Mouse (Mus musculus) limb, embryonic 14.5 days (tissue): ENCODE data around the gene Psmd13. TPM values are rescaled to one million over a fixed set of nuclear protein-coding genes. Genes with fewer than 3 reads are reported as not detected.
A peak's percentile ranks its signal among the peaks of the same experiment; 100 is the strongest.

ENCODE experiments used
- ATAC-seq: fragments of 200-750 bp; cut with Nextera tagmentation; 2 replicates; pipeline ENCODE4 v1.8.0; 2017; ENCODE audit warnings: low read depth, moderate number of reproducible peaks, moderate TSS enrichment; ENCODE audit not compliant: low FRiP score
- DNase-seq: peaks from one replicate; pipeline ENCODE4 v3.0.0-alpha.2; 2015; ENCODE audit warnings: low spot score
- H3K27ac ChIP-seq: fragments of 300-500 bp; sonication (generic); replicated peaks from 2 replicates; pipeline ENCODE4 v1.5.1; 2014; ENCODE audit warnings: low read depth, mild to moderate bottlenecking, low read length, moderate library complexity, mixed read lengths
- H3K27me3 ChIP-seq: fragments of 300-500 bp; sonication (generic); 2 replicates; pipeline ENCODE4 v1.6.1; 2014; ENCODE audit warnings: low read length, mixed read lengths; ENCODE audit not compliant: control insufficient read depth, insufficient read depth
- H3K36me3 ChIP-seq: fragments of 300-500 bp; sonication (generic); 2 replicates; pipeline ENCODE4 v1.6.1; 2014; ENCODE audit warnings: mild to moderate bottlenecking, low read length, moderate library complexity, mixed read lengths; ENCODE audit not compliant: control insufficient read depth, insufficient read depth
- H3K4me1 ChIP-seq: fragments of 300-500 bp; sonication (generic); 2 replicates; pipeline ENCODE4 v1.6.1; 2014; ENCODE audit warnings: antibody characterized with exemption, low read length, mixed read lengths; ENCODE audit not compliant: control insufficient read depth, insufficient read depth
- H3K4me2 ChIP-seq: fragments of 300-500 bp; sonication (generic); replicated peaks from 2 replicates; pipeline ENCODE4 v1.6.1; 2014; ENCODE audit warnings: low read depth, mild to moderate bottlenecking, low read length, moderate library complexity; ENCODE audit not compliant: severe bottlenecking
- H3K4me3 ChIP-seq: fragments of 300-500 bp; sonication (generic); replicated peaks from 2 replicates; pipeline ENCODE4 v1.5.1; 2014; ENCODE audit warnings: low read length
- H3K9ac ChIP-seq: fragments of 300-500 bp; sonication (generic); 2 replicates; pipeline ENCODE4 v1.6.1; 2014; ENCODE audit warnings: mild to moderate bottlenecking, low read depth, low read length, moderate library complexity; ENCODE audit not compliant: severe bottlenecking
- H3K9me3 ChIP-seq: fragments of 300-500 bp; sonication (generic); 2 replicates; pipeline ENCODE4 v1.6.1; 2016; ENCODE audit warnings: low read length; ENCODE audit not compliant: control insufficient read depth
- POLR2A ChIP-seq: fragments of 200-500 bp; IDR thresholded peaks from 2 replicates; pipeline ENCODE4 v1.8.0; 2012; ENCODE audit warnings: inconsistent platforms, mild to moderate bottlenecking, moderate library complexity, borderline replicate concordance; ENCODE audit not compliant: insufficient read depth, insufficient read length; ENCODE audit errors: extremely low read depth
- WGBS: fragments of 180-500 bp; shearing (Covaris S2); extraction: QIAGEN DNeasy Blood & Tissue Kit; methylation state at CpG from one replicate; pipeline ENCODE4 v1.1.7; 2014; 5-methylcytosine and 5-hydroxymethylcytosine counted together
- polyA plus RNA-seq, 2 experiments: library from polyadenylated mRNA; depleted of rRNA in 1 of 2; stranded (reverse) in 1 of 2; unstranded in 1 of 2; fragments of >200 nt; fragmentation: Nextera tagmentation in 1 of 2; extraction: Ambion mirVana in 1 of 2; gene quantifications; 2 replicates each; pipeline versions ENCODE4 v1.2.1 to v1.2.3; 2012 to 2014

The Psmd13 gene
- polyA plus RNA-seq, 2 experiments, result 113 to 133 TPM

DNA sequence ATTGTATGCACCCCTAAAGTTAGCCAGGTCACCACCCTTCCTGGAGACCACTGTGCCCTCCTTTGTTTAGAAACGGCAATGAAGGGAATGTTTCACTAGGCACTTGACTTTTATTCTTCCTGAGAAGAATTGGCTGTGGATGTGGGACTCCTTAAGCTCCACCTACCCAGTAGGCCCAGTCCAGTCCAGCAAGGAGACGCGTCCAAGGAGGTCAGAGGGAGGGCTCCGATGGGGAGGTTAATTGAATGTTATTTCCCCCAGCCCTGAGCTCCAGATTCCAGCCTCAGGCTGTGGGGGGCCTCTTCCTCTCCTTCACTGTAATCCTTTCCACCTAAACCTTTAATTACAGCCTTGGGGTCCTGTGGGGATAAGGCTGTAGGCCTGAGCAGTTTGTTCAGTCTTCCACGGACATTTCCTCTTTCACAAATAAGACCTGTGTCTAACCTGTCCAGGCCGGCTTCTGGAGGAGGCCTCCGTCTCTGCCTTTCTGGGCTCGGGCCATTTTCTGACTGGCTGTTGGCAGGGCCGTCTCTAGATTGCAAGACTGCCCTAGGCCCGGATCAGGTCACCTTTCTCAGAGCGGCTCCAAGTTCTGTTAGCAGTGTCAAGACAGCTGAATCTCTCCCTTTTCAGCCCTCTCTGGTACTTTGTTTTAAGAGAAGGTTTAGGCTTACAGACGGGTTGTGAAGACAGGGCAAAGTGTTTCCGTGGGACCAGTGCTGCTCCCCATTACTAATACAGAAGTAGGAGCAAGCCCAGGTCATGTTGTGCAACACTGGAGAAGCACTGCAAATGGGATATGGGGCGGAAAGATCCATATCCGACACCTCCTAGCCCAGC is 20.5 kb downstream of the Psmd13 start:
- Histone ChIP-seq H3K4me1 (no peaks in the 10 kb centered on the region), H3K27ac (no peak overlapping the region), H3K9me3 (no peaks in the 10 kb centered on the region), H3K4me2 (no peak overlapping the region), H3K27me3 (no peaks in the 10 kb centered on the region), H3K9ac (no peak overlapping the region), H3K4me3 (no peak overlapping the region), H3K36me3 (peaks cover 23% of the 10 kb centered on the region)
- DNase-seq (no peak), ATAC-seq (no peak)
- no peak for TF ChIP-seq POLR2A
- 64% methylated on average over 15 of the region's 15 CpGs for WGBS

DNA sequence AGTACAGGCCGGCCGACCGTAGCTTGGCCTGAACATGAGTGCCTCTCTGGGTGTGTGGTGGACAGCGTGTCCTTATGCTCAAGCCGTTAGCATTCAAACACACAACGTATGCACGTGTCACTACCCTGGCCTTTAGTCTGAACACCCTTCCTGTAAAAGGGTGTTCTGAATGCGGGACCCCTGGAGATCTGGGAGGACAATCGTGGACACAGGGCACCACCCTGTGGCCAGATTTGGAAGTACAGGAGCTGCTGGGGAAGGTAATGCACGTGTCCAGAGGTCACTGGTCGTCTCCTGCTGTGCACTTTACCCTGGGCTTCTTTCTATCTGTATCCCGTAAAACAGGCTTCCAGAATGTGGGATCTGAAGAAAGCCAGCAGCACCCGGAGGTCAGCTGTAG is 21.4 kb downstream of the Psmd13 start:
- Histone ChIP-seq H3K27me3 (no peaks in the 10 kb centered on the region), H3K4me1 (0 out of 2 replicates have a peak, but pooled peaks cover under 1% of the 10 kb centered on the region), H3K9ac (0 out of 2 replicates have a peak overlapping the region, but pooled peaks have one; percentile 32), H3K9me3 (no peaks in the 10 kb centered on the region), H3K4me2 (no peak overlapping the region), H3K4me3 (no peak overlapping the region), H3K36me3 (peaks cover 13% of the 10 kb centered on the region), H3K27ac (no peak overlapping the region)
- DNase-seq, result peak; percentile 38
- WGBS, result 24% methylated on average over 13 of the region's 13 CpGs
- ATAC-seq, result peak; percentile 34; the same call in 1 of the 2 replicates
- no peak for TF ChIP-seq POLR2A

DNA sequence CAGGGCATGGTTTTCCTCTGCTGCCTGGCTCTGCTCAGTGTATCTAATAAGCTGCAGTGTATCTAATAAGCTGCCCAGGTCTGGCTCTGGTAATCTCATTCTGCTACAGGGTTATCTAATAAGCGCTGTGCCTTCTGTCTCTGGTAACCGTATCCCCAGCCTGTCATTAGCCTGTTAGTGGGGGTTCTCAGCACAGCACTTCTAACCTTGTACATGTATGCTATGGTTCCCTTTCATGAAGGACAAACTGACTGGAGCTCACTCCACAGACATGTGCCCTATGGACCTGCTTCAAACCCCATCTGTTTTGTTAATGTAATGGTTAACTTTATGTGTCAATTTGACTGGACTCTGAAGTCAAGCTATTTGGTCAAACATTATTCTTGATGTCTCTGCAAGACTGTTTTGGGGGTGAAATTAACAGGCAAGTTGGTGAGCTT is 23.9 kb downstream of the Psmd13 start:
- H3K27ac ChIP-seq, result no peak overlapping the region
- no peak for ATAC-seq
- no peak overlapping the region for H3K4me3 ChIP-seq
- no peak for TF ChIP-seq POLR2A
- no peaks in the 10 kb centered on the region for H3K9me3 ChIP-seq
- H3K9ac ChIP-seq, result no peak overlapping the region
- no peak for DNase-seq
- no peaks in the 10 kb centered on the region for H3K36me3 ChIP-seq
- H3K4me1 ChIP-seq, result 0 out of 2 replicates have a peak, but pooled peaks cover 3% of the 10 kb centered on the region
- no peak overlapping the region for H3K4me2 ChIP-seq
- WGBS, result 68% methylated on average over 2 of the region's 2 CpGs
- no peaks in the 10 kb centered on the region for H3K27me3 ChIP-seq

DNA sequence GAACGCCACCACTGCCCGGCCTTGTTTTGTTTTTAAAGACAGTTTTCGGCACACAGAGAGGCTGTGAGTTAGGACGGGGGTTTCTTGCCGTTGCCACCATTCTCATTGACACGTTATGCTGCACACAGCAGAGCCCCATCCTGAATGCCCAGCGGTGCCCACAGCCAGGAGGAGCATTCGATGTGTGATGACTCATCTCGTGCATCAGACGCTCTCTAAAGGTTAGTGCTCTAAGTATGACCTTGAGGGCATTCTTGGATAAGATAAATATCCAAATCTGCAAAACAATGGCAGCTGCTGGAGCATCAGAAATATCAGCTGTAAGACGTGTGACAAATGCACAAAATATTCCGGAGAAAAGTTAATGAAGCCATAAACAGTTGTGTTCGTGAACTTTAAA is 25.4 kb downstream of the Psmd13 start:
- Histone ChIP-seq H3K4me3 (no peak overlapping the region), H3K36me3 (no peaks in the 10 kb centered on the region), H3K4me2 (no peak overlapping the region), H3K27ac (no peak overlapping the region), H3K27me3 (no peaks in the 10 kb centered on the region), H3K4me1 (0 out of 2 replicates have a peak, but pooled peaks cover 3% of the 10 kb centered on the region), H3K9ac (no peak overlapping the region), H3K9me3 (no peaks in the 10 kb centered on the region)
- DNase-seq (no peak), ATAC-seq (no peak)
- WGBS, result 86% methylated on average over 13 of the region's 13 CpGs
- TF ChIP-seq POLR2A, result no peak

DNA sequence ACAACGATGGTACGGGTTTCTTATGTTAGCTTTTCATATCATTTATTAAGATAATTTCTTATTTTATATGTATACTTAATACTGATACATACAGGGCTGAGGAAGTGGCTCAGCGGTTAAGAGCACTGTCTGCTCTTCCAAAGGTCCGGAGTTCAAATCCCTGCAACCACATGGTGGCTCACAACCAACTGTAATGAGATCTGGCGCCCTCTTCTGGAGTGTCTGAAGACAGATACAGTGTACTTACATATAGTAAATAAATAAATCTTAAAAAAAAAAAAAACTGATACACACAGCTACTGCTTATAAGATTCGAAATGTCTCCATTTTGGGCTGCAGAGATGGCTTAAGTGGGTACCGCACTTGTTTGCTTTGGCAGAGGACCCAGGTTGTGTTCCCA is 25.9 kb downstream of the Psmd13 start:
- Histone ChIP-seq H3K9ac (no peak overlapping the region), H3K36me3 (no peaks in the 10 kb centered on the region), H3K4me3 (no peak overlapping the region), H3K27me3 (no peaks in the 10 kb centered on the region), H3K4me2 (no peak overlapping the region), H3K9me3 (no peaks in the 10 kb centered on the region), H3K4me1 (0 out of 2 replicates have a peak, but pooled peaks cover 3% of the 10 kb centered on the region), H3K27ac (no peak overlapping the region)
- ATAC-seq (no peak), DNase-seq (no peak)
- 84% methylated on average over 7 of the region's 7 CpGs for WGBS
- no peak for TF ChIP-seq POLR2A
